Mouse (Mus musculus): Measurements from ENCODE around the gene Card9.
"Not testable (repeated sequence)": the region's sequence is repeated elsewhere in the genome, so short reads cannot be mapped to it uniquely, and the experiment has no call there.

Card9 gene

DNA sequence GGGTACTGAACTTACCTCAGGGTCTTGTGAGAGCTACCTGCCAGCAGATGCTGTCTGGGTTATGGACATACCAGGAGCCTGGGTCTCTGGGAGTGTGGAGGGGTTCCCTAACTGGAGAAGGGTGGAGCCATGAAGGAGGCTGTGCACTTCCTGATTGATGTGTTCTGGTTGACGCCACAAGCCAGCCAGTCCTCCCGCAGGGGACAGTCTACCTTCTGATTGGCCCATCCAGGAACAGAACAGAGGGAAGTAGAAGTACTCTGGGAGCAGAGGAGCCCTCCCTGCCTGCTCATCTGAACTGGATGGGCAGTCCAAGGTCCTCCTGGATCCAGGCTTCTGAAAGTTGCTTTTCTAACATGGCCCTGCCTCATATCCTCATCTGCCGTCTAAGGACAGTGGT lies at the start of gene Card9:
Card9 (minus strand) TSS at position 147 of the 400 bp plus-strand sequence.
- DNase-seq (ENCODE audit: low spot score): no peak

DNA sequence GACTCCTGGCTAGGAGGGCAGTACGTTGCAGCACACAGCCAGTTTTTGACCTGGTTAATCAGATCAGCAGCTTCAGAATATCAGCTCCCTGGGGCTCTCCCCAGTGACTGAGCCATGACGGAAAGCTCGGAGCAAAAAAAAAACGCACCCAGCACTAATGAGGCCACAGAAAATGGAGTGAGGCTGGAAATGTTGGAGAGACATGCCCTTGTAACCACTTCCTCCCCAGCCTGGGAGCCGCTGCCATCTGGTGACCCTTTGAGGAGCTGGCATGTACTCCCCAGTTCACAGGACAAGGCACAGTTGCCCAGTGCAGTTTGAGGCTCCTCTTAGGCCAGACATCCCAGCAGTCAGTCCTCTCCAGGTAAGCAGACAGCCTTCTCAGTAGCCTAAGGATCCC lies 49.4 kb upstream of the Card9 start:
- DNase-seq (ENCODE audit: low spot score): no peak

DNA sequence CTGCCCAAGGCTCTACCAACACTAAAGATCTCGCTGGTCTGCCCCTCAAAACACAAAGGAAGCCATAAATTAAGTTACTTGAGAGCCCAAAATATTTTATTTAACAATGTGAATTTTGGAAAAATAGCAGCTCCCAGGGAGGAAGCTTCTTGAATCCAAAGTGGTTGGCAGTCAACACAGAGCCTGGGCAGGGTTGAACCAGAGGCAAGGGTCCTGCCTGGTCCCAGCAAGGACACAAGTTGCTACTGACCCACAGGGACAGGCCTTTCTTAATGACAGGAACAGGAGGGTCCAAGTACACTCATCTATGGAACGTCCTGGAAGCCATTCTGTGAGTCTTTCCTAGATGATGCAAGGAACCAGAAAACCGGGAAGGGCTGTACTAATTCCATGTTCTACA lies 48.6 kb upstream of the Card9 start:
- DNase-seq (ENCODE audit: low spot score): no peak

DNA sequence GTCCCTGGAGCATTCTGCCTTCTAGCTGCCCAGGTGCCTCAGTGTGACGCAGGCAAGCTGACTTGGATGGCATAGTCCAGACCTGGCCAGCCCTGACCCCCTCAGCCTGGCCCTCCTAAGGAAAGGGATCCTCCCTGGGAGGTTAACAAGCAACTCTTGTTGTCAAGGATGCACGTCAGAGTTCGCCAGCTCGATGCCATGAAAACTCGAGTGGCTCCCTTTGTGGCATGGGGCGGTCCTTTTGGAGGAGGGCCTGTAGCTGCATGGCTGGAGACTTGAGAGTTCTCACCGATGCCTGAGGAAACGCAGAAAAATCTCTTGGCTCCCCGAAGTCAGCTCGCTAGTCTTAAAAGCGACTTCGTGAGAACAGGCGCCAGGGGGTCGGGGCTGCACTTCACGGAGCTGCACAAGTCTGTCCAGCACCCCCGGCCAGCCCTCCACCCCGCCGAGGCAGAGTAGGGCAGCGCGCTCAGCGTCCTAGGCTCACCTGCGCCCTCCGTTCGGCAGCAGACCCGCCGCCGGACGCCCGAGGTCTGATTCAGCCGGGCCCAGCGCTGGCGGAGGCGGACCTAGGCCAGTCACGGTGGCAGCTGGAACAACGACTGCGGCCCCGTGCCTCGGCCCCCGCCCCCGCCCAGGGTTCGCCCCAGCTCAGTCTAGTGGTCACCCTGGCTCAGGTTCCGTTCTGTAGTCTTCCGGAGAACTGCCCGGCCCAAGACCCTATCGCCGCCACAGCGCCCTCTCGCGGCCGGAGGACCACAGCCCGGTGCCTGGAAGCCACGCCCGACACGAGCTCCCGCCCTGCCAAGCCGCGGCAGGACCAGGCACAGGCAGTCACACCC lies 48.0 kb upstream of the Card9 start, which contains the start of gene Inpp5e:
Inpp5e (minus strand) TSS at position 689 of the 842 bp plus-strand sequence.
- DNase-seq (ENCODE audit: low spot score): peak; percentile 93

DNA sequence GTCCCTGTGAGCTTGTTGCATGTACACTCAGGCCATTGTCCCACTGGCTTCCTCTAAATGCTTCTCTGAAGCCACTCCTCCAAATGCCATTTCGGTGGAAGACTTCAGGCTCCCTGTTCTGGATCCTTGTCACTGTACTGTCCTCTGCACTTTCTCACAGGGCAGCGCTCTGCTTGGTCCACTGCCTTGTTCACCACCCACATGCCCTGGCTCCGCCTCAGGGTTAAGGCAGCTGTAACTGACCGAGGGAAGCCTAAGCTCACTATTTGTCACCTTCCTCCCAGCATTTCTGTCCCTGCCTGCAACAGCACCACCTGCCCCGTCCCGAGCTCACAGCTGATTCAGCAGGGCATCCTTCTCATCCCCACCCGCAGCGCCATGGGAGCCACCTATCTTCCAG lies 42.6 kb upstream of the Card9 start:
- no peak for DNase-seq (ENCODE audit: low spot score)

DNA sequence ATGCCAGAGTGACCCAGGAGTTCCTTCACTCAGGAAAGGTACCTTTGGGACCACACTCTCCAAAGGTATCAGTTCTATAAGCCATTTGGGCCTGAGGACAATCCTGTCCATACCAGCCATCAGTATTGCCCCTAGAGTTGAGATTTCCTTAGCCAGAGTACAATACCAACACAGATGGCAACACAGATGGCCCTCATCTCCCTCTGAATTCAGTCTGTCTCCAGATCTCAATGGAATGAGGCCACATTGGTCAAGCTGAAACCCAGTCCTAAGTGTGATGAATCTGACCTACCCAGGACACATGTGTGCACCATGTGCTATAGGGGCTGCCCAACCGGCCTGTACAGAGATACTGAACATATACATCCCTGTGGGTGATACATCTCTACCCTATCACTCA lies 41.5 kb upstream of the Card9 start:
- no peak for DNase-seq (ENCODE audit: low spot score)

DNA sequence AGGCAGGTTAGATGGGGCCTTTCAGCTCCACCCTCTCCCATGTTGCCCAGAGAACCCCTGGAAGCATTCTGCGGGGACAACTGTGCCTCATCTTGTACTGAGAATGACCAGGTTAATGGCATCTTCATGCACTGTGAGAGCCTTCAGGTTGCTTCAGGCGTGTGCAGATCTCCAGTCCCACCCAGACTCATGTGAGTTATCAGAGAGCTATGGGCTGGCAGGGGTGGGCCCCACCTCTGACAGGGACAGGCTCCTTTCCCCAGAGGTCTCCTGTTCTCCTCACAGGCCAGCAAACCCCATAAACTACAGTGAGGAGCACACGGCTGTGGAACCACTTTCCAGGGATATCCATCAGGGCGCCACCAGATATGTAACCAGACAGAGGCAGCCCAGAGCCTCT lies 40.3 kb upstream of the Card9 start:
- no peak for DNase-seq (ENCODE audit: low spot score)

DNA sequence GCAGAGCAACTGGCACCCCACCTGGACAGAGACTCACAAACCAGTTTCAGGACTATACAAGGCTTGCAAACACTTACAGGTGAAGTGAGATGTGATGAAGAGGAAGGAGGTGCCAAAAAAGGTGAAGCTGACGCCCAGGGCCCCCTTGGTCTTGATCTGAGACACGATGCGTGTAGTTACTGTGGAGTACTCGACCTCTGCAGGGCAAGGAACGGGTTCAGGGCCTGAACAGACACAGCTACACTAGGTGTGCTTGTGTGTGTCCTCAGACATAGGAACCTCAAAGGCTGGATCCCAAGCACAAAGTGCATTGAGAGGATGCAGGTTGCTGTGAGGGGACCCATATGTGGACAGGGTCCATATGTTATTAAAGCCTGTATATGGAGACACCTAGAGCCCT lies 39.6 kb upstream of the Card9 start:
- no peak for DNase-seq (ENCODE audit: low spot score)

DNA sequence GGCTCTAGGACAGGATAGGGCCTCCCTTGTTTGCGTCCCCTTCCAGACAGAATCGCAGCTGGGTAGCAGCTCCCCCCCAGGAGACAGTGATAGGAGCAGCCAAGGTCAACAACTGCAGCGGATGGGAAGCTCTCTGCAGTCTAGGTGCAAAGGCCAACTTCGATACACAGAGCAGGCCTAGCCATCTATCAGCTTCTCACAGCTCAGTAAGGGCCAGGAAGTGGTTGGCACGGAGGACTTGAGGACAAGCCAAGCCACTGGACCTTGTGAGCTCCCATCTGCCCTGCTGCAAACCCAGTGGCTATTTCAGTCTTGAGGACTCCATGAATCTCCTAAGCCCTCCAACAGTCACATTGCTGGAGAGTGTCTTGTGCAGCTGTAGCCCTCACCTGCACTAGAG lies 38.9 kb upstream of the Card9 start:
- DNase-seq (ENCODE audit: low spot score): no peak

DNA sequence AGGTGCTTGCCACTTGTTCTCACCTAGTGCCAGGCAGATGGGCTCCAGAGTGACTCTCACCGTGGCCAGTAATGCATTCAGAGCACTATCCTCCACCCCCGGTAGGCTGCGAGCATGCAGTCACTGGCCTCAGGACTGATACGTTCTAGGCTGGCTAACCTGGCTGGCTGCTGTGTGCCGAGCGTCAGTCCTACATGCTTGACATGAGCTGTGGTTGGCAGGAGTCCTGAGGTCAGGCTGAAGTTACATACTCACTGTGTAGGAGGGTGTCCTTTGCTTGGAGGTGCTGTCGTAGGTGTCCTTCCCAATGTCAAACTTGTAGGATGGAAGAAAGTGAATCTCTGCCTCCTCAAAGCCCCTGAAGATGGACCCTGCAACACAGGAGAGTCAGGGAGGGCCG lies 38.3 kb upstream of the Card9 start:
- no peak for DNase-seq (ENCODE audit: low spot score)

DNA sequence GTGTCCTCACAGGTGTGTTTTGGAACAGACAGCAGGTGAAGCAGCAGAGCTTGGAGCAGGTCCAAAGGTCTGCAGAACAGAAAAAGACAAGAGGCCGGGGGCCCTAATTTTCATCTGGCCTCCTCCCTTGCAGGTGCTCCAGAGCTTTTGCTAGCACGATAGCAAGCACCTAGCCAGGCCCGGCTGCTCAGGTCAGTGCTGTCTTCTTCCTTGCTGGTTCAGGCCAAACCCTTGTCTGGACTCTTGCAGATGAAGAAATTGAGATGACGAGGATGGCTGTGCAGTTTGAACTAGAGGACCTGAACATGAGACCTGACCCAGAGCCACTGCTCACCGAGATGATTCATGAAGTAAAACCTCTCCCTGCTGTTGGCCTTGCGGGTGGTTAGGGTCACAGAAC lies 30.9 kb upstream of the Card9 start:
- no peak for DNase-seq (ENCODE audit: low spot score)

DNA sequence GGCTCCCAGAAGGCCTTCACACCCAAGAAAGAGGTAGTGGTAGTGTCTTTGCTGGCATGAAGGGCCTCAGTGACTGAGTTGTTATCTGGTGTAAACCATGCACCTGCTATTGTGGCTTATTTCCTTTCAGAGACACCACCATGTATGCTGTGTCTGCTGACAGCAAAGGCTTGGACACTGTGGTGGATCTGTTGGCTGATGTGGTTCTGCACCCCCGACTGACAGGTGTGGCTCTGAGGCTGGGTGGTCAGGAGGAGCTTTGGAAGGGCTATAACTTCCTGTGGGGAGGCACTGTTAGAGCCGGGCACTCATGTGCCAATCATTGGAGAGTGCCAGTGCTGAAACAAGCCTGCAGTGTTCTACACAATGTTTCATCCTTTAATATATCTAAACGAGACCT lies 30.2 kb upstream of the Card9 start:
- no peak for DNase-seq (ENCODE audit: low spot score)

DNA sequence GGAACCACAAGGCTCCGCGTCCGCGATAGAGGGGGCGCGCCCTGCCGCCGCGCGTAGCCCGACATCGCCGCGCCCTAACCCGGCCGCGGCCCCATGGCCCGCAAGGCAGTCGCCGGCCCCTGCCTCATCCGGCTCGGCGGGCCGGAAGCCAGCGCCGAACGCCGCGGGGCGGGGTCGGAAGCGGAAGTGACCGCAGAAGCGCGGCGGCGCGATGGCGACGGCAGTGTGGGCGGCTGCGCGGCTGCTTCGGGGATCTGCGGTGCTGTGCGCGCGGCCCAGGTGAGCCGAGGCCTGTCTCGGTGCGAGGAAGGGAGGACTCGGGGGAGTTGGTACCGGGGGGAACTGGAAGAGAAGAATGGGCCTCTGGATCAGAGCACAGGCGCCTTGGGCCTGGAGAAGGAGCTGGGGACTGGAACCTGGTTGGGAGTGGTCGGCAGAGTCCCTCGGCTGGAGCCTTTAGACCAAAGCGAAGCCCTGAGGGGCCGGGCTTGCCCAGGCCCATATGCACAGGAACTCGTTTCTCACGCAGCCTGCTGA lies 28.5 kb upstream of the Card9 start, which contains the start of the genes Entr1 and Pmpca:
Entr1 (minus strand) TSS at position 163 of the 537 bp plus-strand sequence.
Pmpca (plus strand) TSS at position 186 of the 537 bp plus-strand sequence.
- peak; percentile 84 for DNase-seq (ENCODE audit: low spot score)

DNA sequence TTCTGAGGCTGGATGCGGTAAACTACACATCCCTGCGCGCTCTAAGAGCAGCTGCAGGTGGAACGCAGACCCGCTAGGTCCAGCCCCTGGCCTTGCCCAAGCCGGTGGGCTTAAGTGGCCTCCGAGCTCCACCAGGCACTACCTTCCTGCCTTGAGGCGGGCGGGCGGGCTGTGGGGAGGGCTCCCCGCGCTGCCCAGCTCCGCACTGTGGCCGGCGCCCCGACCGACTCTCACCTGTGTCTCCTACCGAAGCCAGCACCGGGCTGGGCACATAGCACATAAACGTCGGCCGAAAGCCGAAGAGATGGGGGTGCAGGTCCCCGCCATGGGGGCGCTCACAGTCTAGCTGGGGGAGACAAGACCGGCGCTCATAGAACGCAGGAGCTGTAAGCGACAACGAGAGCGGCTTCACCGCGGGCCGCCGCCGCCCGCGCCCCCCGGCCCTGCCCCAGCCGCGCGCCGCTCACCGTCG lies 28.0 kb upstream of the Card9 start:
- no peak for DNase-seq (ENCODE audit: low spot score)

DNA sequence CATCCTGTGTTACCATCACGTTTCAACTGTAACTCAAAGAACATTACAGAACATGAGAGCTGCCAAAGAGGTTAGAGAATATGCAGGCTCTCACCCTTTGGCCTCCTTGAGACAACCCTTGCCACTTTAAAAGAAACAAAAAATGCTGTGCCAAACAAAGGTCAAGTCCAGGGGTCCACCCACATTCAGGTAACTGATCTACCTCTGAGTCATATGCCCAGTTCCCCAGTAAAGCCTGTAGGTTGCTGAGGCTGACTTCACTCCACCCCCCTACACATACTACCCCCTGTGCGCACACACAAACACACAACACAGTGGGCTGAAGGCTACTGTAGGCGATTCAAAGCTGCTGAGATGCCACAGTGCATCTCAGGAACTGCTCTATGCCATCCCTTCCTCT lies 27.0 kb upstream of the Card9 start:
- DNase-seq (ENCODE audit: low spot score): no peak

DNA sequence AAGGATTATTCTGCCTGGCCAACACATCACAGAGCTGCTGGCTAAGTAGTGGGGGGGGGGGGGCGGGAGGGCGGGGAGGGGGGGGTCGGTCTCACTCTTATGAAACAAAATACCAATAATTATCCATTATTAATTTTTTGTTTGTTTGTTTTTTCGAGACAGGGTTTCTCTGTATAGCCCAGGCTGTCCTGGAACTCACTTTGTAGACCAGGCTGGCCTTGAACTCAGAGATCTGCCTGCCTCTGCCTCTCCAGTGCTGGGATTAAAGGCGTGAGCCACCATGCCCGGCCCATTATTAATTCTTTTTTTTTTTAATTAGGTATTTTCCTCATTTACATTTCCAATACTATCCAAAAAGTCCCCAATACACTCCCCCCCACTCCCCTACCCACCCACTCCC lies 20.2 kb upstream of the Card9 start:
- not testable (repeated sequence) for DNase-seq (ENCODE audit: low spot score)

DNA sequence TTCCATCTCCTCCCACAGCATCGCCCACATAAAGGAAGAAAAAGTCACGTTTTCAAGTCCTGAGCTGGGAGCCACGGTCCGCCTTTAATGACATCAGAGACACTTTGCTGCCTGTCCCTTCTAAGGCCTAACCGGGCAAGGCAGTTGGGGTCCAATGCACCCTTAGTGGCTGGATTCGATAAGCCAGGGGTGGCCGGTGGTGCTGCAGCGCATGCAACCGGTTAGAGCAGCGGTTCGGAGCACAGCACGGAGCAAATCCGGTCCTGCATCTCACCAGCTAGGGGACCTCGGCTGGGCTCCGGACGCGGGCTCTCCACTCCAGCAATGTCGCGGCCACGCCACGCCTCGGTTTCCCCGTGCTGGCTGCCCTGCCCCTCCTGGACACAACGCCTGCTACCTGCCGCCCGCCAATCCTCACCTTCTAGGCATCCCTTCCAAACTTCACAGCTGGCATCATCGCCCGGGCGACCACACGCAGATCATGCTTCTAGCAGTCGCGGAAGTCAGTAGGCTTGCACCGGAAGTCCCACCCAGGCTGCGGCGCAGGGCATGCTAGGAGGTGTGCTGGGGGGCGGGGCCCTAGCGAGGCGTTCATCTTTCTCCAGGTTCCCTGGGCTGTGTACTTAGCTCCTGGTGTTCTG lies 19.5 kb upstream of the Card9 start, which contains the start of gene Snapc4:
Snapc4 (minus strand) TSS at position 523 of the 641 bp plus-strand sequence.
- DNase-seq (ENCODE audit: low spot score): peak; percentile 88

DNA sequence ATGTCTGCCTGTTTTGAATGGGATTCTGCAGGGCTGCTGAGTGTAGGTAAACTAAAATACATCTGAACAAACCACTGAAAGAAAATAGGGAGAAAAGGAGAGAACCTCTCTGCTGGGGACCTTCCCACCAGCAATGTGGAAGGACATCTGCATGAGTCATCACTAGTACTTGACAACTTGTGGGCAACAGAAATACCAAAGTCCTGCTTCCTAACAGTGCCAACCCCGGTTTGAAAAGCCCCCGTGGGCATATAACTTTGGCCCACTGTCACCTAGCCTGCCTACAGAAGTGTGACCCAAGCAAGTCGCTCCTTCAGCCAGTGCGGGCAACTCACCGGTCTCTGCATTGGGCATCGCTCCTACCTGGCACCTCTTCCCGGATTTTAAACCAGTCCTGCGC lies 11.7 kb upstream of the Card9 start:
- no peak for DNase-seq (ENCODE audit: low spot score)

DNA sequence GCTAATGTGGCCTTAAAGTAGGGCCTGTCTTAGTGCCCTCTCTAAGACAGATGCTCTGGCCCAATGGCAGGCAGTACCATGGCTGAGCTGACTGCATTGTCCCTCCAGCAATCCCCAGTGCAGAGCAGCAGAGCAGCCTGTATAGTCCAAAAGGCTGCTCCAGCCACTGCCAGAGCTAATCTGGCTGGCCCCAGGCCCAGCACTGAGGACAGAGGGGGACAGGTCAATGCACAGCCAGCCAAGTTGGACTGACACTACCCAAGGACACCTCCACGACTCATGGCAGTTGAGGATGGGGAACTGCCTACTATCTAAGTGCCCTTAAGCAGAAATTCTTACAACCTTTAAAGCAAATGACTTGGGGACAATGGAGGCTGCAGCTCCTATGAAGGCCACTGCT lies 7.9 kb upstream of the Card9 start:
- DNase-seq (ENCODE audit: low spot score): no peak

DNA sequence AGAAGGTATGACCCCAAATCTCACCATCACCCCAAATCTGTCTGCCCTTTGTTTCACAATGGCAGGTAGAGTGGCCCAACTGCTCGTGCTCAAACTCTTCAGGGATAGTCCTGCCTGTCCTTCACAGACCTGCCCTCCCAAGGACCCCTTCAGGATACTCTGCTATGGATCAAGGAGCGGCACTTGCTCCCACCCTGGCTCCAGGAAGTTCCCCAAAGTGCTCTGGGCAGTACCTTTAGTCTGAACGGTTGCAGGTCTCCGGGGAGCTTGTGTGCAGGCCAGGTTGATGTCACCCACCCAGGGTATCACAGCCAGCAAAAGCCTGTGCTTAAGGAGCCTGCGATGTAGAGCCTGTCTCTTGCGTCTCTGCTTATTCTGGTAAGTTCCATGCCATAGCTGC lies 7.2 kb upstream of the Card9 start:
- DNase-seq (ENCODE audit: low spot score): no peak

DNA sequence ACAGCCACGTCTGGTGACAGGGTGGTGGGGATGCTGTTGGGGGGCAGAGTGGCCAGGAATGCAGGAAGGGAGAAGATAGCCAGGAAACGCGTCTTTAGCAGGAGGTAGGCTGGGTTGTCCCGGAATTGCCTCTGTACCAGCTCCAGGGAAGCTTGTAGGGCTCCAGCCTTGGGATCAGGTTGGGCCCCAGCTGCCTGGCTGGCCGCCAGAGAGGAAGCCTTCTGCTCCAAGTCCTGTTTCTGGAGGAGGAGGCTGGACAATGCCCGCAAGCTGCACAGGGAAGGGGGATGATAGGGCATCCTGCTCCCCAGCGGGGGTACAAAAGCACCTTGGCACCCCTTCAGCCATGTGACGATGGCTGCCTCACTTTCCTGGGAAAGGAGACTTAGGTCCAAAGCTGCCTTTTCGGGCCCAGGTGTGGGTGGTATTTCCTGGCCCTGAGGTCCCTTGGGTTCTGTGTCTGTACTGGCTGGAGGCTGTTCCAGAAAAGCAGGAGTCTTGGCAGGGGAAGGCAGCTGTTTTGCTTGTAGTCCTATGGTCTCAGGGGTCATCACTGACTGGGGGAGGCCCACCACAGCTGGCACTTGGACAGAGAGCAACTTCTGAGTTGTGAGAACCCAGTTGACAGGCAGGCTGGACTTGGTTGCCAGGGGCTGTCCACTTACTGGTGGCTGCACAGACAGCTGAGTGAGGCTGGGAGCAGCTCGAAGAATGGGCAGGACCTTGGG lies 4.2 kb upstream of the Card9 start:
- peak; percentile 67 for DNase-seq (ENCODE audit: low spot score)

DNA sequence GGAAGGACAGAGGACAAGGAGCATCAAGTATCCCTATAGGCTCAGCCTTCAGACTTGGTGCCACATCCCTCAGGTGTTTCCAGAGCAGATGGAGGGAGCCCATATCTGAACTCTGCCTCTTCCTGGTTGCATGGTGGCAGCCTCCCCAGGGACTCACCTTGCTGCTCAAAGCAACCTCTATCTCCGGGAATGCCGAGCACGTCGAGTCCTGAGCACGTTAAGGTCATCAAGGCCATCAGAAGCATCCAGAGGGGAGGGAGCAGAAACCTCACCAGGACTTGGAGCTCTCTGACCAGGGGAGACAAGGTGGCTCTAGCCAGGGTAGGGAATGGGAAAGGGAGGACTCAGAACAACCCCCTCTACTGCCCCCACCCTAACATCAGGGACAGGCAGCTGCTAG lies 2.8 kb upstream of the Card9 start:
- DNase-seq (ENCODE audit: low spot score): no peak
